In the genomic region with DNA sequence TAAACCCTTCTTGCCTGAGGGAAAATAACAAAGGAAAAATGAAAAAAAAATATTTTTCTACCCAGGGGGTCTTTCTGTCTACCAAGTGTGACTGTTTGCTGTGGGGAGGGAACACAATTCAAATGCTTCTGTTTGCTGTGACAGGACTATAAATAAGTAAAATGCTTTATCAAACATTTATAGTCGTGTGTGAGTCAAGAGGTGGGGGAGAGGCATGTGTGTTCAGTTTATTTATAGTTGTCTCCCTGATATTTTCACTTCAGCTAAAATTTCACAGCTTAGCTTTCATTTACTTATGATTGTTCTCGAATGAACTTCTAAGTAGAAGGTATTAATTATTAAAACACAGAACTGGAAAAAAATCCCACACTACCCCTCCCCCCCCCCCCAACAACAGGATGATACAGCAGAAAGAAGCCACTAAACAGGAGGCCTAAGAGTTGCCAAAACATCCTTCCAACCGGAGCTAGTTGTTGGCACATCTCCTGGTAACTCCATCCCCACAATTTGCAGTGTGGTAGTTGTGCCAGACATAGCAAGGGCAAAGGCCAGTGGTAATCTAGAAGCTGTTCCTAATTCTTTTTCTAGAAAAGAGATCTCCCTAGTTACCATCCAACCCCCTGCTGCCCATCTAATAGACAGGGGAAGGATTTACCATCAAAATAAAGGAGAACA, we compare ENCODE assay signal across 22 mouse cellular contexts.
DNase-seq lines count a peak whose midpoint lies in the region; ATAC-seq and TF ChIP-seq lines count a peak whose summit lies in the region.
"Had no signal": no experiment of that assay in that cellular context is flagged by ENCODE, and none has a peak within 500 bp of the region (broad histone marks: within the 10 kb centered on the region; RNA-seq: fewer than 3 reads in every experiment).

No protein-coding gene starts in this region.

- H3K79me2 ChIP-seq in liver, adult 2 months (ENCODE audit: control insufficient read depth, insufficient read depth, low read length): no peaks in the 10 kb centered on the region

- no peaks in the 10 kb centered on the region for H3K4me1 ChIP-seq in heart, embryonic 12.5 days (replicated peaks)
- no peaks in the 10 kb centered on the region for H3K4me1 ChIP-seq in liver, adult 2 months (ENCODE audit: control insufficient read depth, insufficient read depth, low read length)
- H3K4me1 ChIP-seq in liver, postnatal 0 days (ENCODE audit: insufficient read depth): no peaks in the 10 kb centered on the region
- H3K4me1 ChIP-seq: embryonic facial prominence, embryonic 15.5 days; limb, embryonic 13.5 days; liver, embryonic 13.5 days; midbrain, embryonic 13.5 days had no signal

- DNase-seq in heart, adult 11 months: peak; percentile 89
- peak; percentile 18 for DNase-seq in liver, adult 2 months (ENCODE audit: extremely low read depth, low read depth, low spot score)
- no peak for DNase-seq in liver, postnatal 0 days
- peak; percentile 57 for DNase-seq in cerebellum, adult 9-11 months
- peak; percentile 19 for DNase-seq in skeletal muscle tissue, adult 2 months (ENCODE audit: low read depth, low spot score)
- DNase-seq in left cerebral cortex, postnatal 4 days: no peak
- DNase-seq: adrenal gland, postnatal 10 days; gastrocnemius, postnatal 14 days; kidney, adult 18-20 months; kidney, postnatal 4 days; liver, embryonic 13.5 days; lung, embryonic 14.5 days; right cerebral cortex, postnatal 25 days; thymus, postnatal 25 days had no signal

- TF ChIP-seq CTCF in liver, adult 2 months (IDR thresholded peaks at IDR 0.05; ENCODE audit: low read depth, low read length): no peak
- TF ChIP-seq CTCF in liver, postnatal 0 days (IDR thresholded peaks at IDR 0.05; ENCODE audit: low read depth): no peak

- TF ChIP-seq POLR2A in liver, adult 2 months (IDR thresholded peaks at IDR 0.05; ENCODE audit: extremely low read depth, insufficient read depth, low read length): no peak

- no peak overlapping the region for H3K9ac ChIP-seq in heart, embryonic 12.5 days
- H3K9ac ChIP-seq in liver, adult 2 months (ENCODE audit: low read depth, low read length): no peak overlapping the region
- H3K9ac ChIP-seq in liver, postnatal 0 days (replicated peaks): no peak overlapping the region
- H3K9ac ChIP-seq: embryonic facial prominence, embryonic 15.5 days; hindbrain, embryonic 14.5 days; limb, embryonic 13.5 days; liver, embryonic 13.5 days; lung, embryonic 14.5 days; midbrain, embryonic 13.5 days had no signal

- ATAC-seq in heart, embryonic 12.5 days (ENCODE audit: insufficient number of reproducible peaks, low FRiP score): no peak
- no peak for ATAC-seq in liver, postnatal 0 days
- ATAC-seq: activated CD4-positive, CD25-positive, alpha-beta regulatory T cell, adult 4 months; forebrain, embryonic 14.5 days; inflammation-experienced regulatory T-cells, adult 6 months; midbrain, embryonic 13.5 days had no signal

- WGBS in heart, embryonic 12.5 days: 48% methylated on average over 3 of the region's 3 CpGs
- 36% methylated on average over 3 of the region's 3 CpGs for WGBS in liver, adult 2 months
- WGBS in liver, postnatal 0 days (ENCODE audit: insufficient replicate concordance): 59% methylated on average over 3 of the region's 3 CpGs

- no peaks in the 10 kb centered on the region for H3K9me3 ChIP-seq in heart, embryonic 12.5 days (replicated peaks)
- no peaks in the 10 kb centered on the region for H3K9me3 ChIP-seq in liver, postnatal 0 days (ENCODE audit: low read length)
- H3K9me3 ChIP-seq: embryonic facial prominence, embryonic 15.5 days; limb, embryonic 13.5 days; liver, embryonic 13.5 days; midbrain, embryonic 13.5 days had no signal

- intact Hi-C loops in left cerebral cortex, postnatal 4 days (cut with DNase I): no loop called here

- H3K36me3 ChIP-seq in heart, embryonic 12.5 days: no peaks in the 10 kb centered on the region
- no peaks in the 10 kb centered on the region for H3K36me3 ChIP-seq in liver, adult 2 months (ENCODE audit: control insufficient read depth, insufficient read depth, low read length)
- no peaks in the 10 kb centered on the region for H3K36me3 ChIP-seq in liver, postnatal 0 days (replicated peaks; ENCODE audit: insufficient read depth, low read length)
- H3K36me3 ChIP-seq: embryonic facial prominence, embryonic 15.5 days; limb, embryonic 13.5 days; liver, embryonic 13.5 days; midbrain, embryonic 13.5 days had no signal

- no peak overlapping the region for H3K4me3 ChIP-seq in heart, embryonic 12.5 days
- no peak overlapping the region for H3K4me3 ChIP-seq in liver, adult 2 months (ENCODE audit: insufficient read depth, low read depth, low read length)
- H3K4me3 ChIP-seq in liver, postnatal 0 days (ENCODE audit: low read depth, low read length): no peak overlapping the region
- H3K4me3 ChIP-seq: embryonic facial prominence, embryonic 15.5 days; limb, embryonic 13.5 days; liver, embryonic 13.5 days; midbrain, embryonic 13.5 days had no signal

- no peaks in the 10 kb centered on the region for H3K27me3 ChIP-seq in heart, embryonic 12.5 days (replicated peaks)
- no peaks in the 10 kb centered on the region for H3K27me3 ChIP-seq in liver, adult 2 months (ENCODE audit: control insufficient read depth, insufficient read depth, low read length)
- no peaks in the 10 kb centered on the region for H3K27me3 ChIP-seq in liver, postnatal 0 days (ENCODE audit: insufficient read depth, low read length)
- H3K27me3 ChIP-seq: embryonic facial prominence, embryonic 15.5 days; limb, embryonic 13.5 days; liver, embryonic 13.5 days; midbrain, embryonic 13.5 days had no signal

- H3K27ac ChIP-seq in heart, embryonic 12.5 days (ENCODE audit: poor library complexity, severe bottlenecking): no peak overlapping the region
- H3K27ac ChIP-seq in liver, adult 2 months (replicated peaks; ENCODE audit: insufficient read depth, low read depth, low read length): no peak overlapping the region
- no peak overlapping the region for H3K27ac ChIP-seq in liver, postnatal 0 days (ENCODE audit: low read depth)
- H3K27ac ChIP-seq: embryonic facial prominence, embryonic 15.5 days; hindbrain, embryonic 14.5 days; limb, embryonic 13.5 days; liver, embryonic 13.5 days; midbrain, embryonic 13.5 days had no signal

- no peak overlapping the region for H3K4me2 ChIP-seq in heart, embryonic 12.5 days
- H3K4me2 ChIP-seq in liver, postnatal 0 days (ENCODE audit: low read depth, low read length): no peak overlapping the region
- H3K4me2 ChIP-seq: embryonic facial prominence, embryonic 15.5 days; hindbrain, embryonic 14.5 days; limb, embryonic 13.5 days; liver, embryonic 13.5 days; lung, embryonic 14.5 days; midbrain, embryonic 13.5 days had no signal

- TF ChIP-seq EP300 in liver, postnatal 0 days (IDR thresholded peaks at IDR 0.05; ENCODE audit: low read depth): no peak

Comparison
In these comparisons a context has a peak if more than half of its experiments do, and no peak if none do; other contexts are left out.
1. DNase-seq: peak in heart, adult 11 months (single experiment), liver, adult 2 months (single experiment), cerebellum, adult 9-11 months (single experiment) and skeletal muscle tissue, adult 2 months (single experiment); none in liver, postnatal 0 days (single experiment) and left cerebral cortex, postnatal 4 days (single experiment).